Mouse (Mus musculus): ENCODE measurements around the gene Mars2. TPM values are rescaled to one million over a fixed set of nuclear protein-coding genes. Genes with fewer than 3 reads are reported as not detected.

Mars2 gene
- polyA plus RNA-seq, 1 experiment, result 1.5 TPM

DNA sequence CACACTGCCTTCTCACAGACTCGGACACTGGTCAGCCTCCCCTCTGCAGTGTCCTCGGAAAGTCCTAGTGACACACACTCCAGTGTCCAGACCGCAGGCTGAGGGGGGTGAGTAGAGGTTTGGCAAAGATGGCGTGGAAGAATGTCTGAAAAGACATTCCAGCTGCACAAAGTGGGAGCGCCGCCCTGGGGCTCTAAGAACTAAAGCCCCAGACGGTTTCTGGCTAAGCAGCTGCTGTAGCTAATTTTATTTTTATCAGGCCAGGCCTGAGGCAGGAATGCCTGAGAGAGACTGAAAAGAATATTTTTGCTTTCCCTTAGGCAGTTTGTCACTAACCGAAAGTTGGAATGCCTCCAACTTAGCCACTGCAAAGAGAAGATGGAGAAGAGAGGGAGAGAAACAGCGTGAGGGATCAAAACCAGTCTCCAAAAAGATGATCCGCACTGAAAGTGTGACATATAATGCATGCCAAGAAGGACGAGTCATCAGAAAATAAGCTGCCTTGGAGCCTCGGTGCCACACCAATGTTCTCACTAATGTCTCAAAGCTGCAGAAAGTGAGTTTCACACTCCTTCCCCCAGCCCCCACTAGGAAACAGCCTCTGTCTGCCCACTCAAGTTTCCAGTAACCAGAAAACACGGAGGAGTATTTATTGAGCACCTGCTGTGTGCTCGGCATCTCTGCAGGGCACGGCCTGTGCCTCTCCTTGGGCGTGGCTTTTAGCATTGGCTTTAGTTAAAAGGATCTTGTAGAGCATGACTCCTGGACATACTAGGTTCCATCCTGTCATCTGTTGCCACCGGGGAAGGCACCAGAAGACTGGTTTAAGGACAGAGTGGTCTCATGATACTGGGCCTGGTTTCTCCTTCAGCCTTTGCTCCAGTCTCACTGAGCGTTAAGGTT is 34.9 kb upstream of the Mars2 start:
- DNase-seq, result no peak
- WGBS, result 60% methylated on average over 18 of the region's 18 CpGs
- Histone ChIP-seq H3K4me3 (replicated peaks; ENCODE audit: extremely low read depth, low read depth, low read length) (peak overlapping the region; percentile 10), H3K4me1 (ENCODE audit: control insufficient read depth, insufficient read depth, low read length) (no peaks in the 10 kb centered on the region)
- TF ChIP-seq CTCF (IDR thresholded peaks at IDR 0.05; ENCODE audit: insufficient read depth, low read length) (no peak), POLR2A (IDR thresholded peaks at IDR 0.05; ENCODE audit: borderline replicate concordance, extremely low read depth, low read depth, low read length) (no peak)

DNA sequence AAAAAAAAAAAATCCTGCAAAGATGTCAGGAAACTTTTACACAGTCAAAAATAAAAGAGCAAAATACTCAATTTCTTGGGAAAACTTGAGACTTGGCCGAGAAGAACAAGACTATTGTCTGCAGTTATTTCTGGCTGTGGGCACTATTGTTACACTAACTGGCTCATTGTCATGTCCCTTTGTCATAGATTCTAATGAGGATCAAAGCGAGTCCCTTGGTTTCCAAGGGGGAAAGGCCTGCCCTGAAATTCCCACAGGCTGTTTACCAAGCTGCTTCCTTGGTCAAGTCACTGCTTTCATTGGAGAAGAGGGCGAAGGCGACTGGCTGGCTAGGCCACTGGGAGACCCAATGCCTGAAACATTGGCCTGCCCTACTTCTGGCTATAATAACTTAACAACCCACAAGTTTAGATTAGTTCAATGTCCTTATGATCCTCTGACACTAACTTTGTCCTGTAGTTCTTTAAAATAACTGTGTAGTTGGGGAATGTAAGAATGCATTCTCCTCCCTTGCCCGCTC is 31.1 kb upstream of the Mars2 start:
- DNase-seq, result no peak
- WGBS, result 57% methylated on average over 5 of the region's 5 CpGs
- Histone ChIP-seq H3K4me3 (replicated peaks; ENCODE audit: extremely low read depth, low read depth, low read length) (no peak overlapping the region), H3K4me1 (ENCODE audit: control insufficient read depth, insufficient read depth, low read length) (no peaks in the 10 kb centered on the region; the same call in 1 of the 2 replicates)
- TF ChIP-seq POLR2A (IDR thresholded peaks at IDR 0.05; ENCODE audit: borderline replicate concordance, extremely low read depth, low read depth, low read length) (no peak), CTCF (IDR thresholded peaks at IDR 0.05; ENCODE audit: insufficient read depth, low read length) (no peak)

DNA sequence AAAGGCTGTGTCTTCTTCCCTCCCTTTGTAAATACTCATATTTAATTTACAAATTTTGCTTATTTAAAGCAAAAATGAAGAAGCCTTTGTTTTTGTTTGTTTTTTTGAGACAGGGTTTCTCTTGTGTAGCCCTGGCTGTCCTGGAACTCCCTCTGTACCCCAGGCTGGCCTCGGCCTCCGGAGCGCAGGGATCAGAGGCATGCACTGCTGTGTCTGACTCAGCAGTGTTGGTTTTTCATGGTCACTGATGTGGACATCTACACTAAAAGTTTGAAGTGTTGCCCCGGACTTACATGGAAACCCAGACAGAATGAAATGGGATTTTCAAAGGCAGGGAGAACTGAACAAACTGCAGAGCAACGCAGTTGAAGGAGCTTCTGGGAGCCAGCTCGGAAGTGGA is 29.4 kb upstream of the Mars2 start:
- no peaks in the 10 kb centered on the region; the same call in 1 of the 2 replicates for H3K4me1 ChIP-seq (ENCODE audit: control insufficient read depth, insufficient read depth, low read length)
- 82% methylated on average over 6 of the region's 6 CpGs for WGBS
- no peak overlapping the region for H3K4me3 ChIP-seq (replicated peaks; ENCODE audit: extremely low read depth, low read depth, low read length)
- TF ChIP-seq POLR2A (IDR thresholded peaks at IDR 0.05; ENCODE audit: borderline replicate concordance, extremely low read depth, low read depth, low read length), result no peak
- TF ChIP-seq CTCF (IDR thresholded peaks at IDR 0.05; ENCODE audit: insufficient read depth, low read length), result no peak
- no peak for DNase-seq

DNA sequence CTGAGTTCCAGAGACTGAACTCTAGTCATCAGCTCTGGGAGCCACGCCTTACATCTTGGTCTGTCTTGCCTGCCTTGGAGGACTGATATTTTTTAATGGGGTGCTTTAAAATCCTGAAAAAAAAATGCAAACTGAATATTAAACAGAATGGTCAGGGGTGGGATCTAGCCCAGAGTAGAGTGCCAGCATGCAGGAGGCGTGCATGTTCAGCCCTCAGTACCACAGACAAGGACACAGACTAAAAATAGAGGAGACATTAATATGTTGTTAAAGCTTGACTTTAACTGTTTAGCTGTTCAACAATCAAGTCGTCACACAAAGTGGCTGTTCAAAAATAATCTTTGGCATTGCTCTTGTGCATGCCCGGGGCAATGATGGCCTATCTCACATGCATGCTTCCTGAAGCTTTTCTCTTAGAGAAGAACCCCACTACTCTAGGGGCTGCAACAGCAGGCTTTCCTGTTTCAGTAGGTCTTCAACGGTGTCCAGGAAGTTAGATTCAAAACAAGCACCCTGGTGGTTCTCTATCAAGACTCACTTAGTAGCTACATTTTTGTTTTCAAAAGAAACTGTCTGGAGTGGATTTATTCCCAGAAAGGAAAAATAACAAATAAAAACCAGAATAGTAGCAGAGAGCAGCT is 28.4 kb upstream of the Mars2 start:
- Histone ChIP-seq H3K4me1 (ENCODE audit: control insufficient read depth, insufficient read depth, low read length) (no peaks in the 10 kb centered on the region; the same call in 1 of the 2 replicates), H3K4me3 (replicated peaks; ENCODE audit: extremely low read depth, low read depth, low read length) (no peak overlapping the region)
- 40% methylated on average over 5 of the region's 5 CpGs for WGBS
- DNase-seq, result no peak
- TF ChIP-seq POLR2A (IDR thresholded peaks at IDR 0.05; ENCODE audit: borderline replicate concordance, extremely low read depth, low read depth, low read length) (no peak), CTCF (IDR thresholded peaks at IDR 0.05; ENCODE audit: insufficient read depth, low read length) (no peak)

DNA sequence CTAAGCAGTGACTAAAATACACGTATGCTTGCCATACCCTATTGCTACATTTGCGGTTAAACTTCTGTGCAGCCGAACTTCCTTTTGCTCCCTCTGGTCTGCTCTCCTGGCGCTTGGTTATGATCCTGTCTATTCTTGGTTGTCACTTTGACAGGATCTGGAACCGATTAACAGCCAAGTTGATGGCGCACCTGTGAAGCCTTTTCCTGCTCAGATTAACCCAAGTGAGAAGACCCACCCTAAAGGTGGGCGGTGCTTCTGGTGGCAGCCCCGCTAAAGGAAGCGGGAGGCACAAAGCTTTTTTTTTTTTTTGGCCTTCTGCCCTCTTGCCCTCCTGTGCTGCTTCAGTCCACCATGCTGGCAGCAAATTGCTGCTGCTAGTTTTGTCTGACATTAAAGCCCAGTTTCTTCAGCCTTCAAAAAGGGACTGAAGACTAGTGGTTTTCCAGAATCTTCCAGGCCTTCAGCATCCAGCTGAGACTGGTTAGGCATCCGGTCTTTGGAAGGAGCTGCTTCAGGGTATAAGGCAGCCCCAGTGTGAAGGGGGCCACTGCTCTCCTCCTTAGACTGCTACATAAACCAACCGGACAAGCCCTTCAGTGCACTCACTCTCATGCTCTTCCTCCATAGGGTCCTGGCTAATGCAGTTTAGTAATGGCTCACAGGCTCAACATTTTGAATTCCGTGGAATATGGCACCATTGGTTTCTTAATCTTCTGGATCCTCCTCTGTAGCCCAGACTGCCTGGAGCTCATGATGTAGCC is 26.6 kb upstream of the Mars2 start:
- 41% methylated on average over 12 of the region's 12 CpGs for WGBS
- DNase-seq, result no peak
- H3K4me1 ChIP-seq (ENCODE audit: control insufficient read depth, insufficient read depth, low read length), result no peaks in the 10 kb centered on the region; the same call in 1 of the 2 replicates
- peak overlapping the region; percentile 20 for H3K4me3 ChIP-seq (replicated peaks; ENCODE audit: extremely low read depth, low read depth, low read length)
- TF ChIP-seq CTCF (IDR thresholded peaks at IDR 0.05; ENCODE audit: insufficient read depth, low read length), result no peak

DNA sequence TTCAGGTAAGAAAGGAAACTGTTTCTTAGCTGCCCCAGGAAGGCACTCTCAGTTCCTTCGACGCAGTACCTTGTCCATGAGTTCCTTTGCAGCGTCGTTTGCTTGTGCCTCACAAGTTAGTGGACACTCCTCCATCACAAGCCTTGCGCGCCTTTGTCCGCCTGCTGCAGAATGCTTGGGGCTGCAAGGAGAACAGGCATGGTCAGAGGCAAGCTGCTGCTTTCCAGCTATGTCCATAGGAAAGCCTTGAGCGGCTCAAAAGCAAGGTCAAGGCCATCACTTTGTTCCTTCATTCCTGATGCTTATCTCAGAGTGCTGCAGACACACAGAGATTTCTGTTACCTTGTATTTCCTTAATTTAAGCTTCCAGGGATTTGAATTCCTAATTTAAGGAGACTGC is 25.9 kb upstream of the Mars2 start:
- 75% methylated on average over 8 of the region's 8 CpGs for WGBS
- DNase-seq, result no peak

DNA sequence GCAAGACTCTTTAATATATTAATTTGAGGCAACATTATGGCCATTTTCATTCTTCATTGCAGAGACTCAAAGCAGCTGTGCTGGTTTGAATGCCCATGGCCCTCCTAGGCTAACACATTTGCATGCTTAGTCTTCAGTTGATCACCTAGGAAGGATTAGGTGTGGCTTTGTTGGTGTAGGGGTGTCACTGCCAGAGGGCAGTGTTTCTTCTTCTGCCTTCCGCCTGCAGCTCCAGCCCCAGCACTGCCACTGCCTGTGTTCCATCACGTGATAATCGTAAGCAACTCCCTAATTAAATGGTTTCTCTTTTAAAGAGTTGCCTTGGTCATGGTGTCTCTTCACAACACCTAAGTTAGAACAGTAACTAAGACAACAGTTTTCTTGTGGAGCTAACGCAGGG is 24.2 kb upstream of the Mars2 start:
- WGBS, result 67% methylated on average over 4 of the region's 4 CpGs
- no peak for TF ChIP-seq POLR2A (IDR thresholded peaks at IDR 0.05; ENCODE audit: borderline replicate concordance, extremely low read depth, low read depth, low read length)
- no peak for DNase-seq
- peaks cover 3% of the 10 kb centered on the region; the same call in 1 of the 2 replicates for H3K4me1 ChIP-seq (ENCODE audit: control insufficient read depth, insufficient read depth, low read length)
- H3K4me3 ChIP-seq (replicated peaks; ENCODE audit: extremely low read depth, low read depth, low read length), result no peak overlapping the region

More for the DNA sequence above, 25.9 kb upstream of the Mars2 start:
- TF ChIP-seq CTCF (IDR thresholded peaks at IDR 0.05; ENCODE audit: insufficient read depth, low read length), result no peak
- H3K4me3 ChIP-seq (replicated peaks; ENCODE audit: extremely low read depth, low read depth, low read length), result no peak overlapping the region
- H3K4me1 ChIP-seq (ENCODE audit: control insufficient read depth, insufficient read depth, low read length), result no peaks in the 10 kb centered on the region; the same call in 1 of the 2 replicates

DNA sequence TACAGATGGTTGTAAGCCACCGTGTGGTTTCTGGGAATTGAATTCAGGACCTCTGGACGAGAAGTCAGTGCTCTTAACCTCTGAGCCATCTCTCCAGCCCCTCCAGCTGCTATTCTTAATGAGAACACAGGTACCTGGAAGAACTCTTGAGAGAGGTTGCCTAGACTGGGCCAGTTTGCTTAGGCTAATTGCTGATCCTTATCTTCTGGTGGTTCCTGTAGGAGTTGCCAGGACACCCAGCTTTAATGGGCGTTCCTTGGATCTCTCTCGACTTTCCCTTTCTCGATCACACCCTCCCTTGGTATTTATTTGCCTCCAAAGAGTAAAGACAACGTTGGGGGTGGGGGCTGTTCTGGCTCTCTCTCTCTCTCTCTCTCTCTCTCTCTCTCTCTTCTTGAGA is 23.5 kb upstream of the Mars2 start:
- H3K4me1 ChIP-seq (ENCODE audit: control insufficient read depth, insufficient read depth, low read length), result peaks cover 3% of the 10 kb centered on the region; the same call in 1 of the 2 replicates
- H3K4me3 ChIP-seq (replicated peaks; ENCODE audit: extremely low read depth, low read depth, low read length), result no peak overlapping the region
- WGBS, result 35% methylated on average over 6 of the region's 6 CpGs
- TF ChIP-seq CTCF (IDR thresholded peaks at IDR 0.05; ENCODE audit: insufficient read depth, low read length), result no peak
- TF ChIP-seq POLR2A (IDR thresholded peaks at IDR 0.05; ENCODE audit: borderline replicate concordance, extremely low read depth, low read depth, low read length), result no peak
- DNase-seq, result no peak

DNA sequence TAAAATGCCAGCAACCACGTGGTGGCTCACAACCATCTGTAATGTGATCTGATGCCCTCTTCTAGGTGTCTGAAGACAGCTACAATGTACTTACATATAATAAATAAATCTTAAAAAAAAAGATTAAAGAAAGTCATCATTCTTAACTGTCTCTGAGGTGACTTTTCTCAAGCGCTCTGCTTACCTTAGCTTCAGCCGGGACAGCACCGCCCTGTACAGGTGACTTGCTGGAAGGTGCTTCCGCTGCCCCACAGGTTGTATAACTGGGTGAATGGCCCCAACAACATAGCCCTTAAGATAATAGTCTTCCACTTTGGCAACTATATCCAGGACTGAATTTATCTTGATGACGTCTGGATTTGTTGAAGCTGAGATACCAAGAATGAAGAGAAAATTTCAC is 23.0 kb upstream of the Mars2 start:
- H3K4me3 ChIP-seq (replicated peaks; ENCODE audit: extremely low read depth, low read depth, low read length), result no peak overlapping the region
- no peak for DNase-seq
- 70% methylated on average over 6 of the region's 6 CpGs for WGBS
- no peak for TF ChIP-seq CTCF (IDR thresholded peaks at IDR 0.05; ENCODE audit: insufficient read depth, low read length)
- no peak for TF ChIP-seq POLR2A (IDR thresholded peaks at IDR 0.05; ENCODE audit: borderline replicate concordance, extremely low read depth, low read depth, low read length)
- H3K4me1 ChIP-seq (ENCODE audit: control insufficient read depth, insufficient read depth, low read length), result peaks cover 3% of the 10 kb centered on the region; the same call in 1 of the 2 replicates
